Mouse (Mus musculus) right cerebral cortex, postnatal 25 days (tissue): ENCODE data around the gene Ppp1ca.

ENCODE experiments used
- DNase-seq: peaks from one replicate; pipeline ENCODE4 v3.0.0; 2022

Gene Ppp1ca

GRCm38 (mm10) chr19:4242416-4242815, 50.6 kb downstream of the Ppp1ca start:
- no peak for DNase-seq

DNA sequence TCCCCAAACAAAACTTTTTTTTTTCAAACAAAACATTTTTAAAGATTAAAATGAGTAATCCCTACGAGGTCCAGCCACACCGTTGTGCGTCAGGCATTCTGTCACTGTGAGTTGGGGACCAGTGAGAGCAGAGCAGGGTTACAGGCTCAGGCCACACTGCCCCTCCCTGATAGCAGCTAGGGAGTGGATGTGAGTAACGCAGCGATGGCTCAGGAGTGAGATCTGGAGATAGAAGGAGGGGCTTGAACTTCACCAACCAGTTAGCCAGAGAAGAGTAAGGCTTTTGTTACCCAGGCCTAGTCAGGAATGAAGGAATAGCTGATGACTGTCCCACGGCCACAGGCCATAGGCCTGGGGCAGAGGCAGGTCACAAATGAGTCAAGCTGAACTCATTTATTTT, 52.9 kb downstream of the Ppp1ca start:
- DNase-seq, result no peak
